Mouse (Mus musculus): ENCODE measurements around the gene Pomc.
"Not testable (repeated sequence)": the region's sequence is repeated elsewhere in the genome, so short reads cannot be mapped to it uniquely, and the experiment has no call there.

Gene Pomc

DNA sequence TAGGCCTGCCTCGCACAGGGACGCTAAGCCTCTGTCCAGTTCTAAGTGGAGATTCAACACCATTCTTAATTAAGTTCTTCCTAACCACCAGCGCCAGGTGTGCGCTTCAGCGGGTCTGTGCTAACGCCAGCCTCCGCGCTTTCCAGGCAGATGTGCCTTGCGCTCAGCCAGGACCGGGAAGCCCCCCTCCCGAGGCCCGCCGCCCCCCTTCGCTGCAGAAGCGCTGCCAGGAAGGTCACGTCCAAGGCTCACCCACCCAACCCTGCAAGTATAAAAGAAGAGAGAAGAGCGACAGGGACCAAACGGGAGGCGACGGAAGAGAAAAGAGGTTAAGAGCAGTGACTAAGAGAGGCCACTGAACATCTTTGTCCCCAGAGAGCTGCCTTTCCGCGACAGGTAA, at the start of gene Pomc:
Gene Pomc, plus strand, starts transcription at position 301 of the 400 bp plus-strand sequence.
- DNase-seq (ENCODE audit: low spot score in 2 of 2): no peak

DNA sequence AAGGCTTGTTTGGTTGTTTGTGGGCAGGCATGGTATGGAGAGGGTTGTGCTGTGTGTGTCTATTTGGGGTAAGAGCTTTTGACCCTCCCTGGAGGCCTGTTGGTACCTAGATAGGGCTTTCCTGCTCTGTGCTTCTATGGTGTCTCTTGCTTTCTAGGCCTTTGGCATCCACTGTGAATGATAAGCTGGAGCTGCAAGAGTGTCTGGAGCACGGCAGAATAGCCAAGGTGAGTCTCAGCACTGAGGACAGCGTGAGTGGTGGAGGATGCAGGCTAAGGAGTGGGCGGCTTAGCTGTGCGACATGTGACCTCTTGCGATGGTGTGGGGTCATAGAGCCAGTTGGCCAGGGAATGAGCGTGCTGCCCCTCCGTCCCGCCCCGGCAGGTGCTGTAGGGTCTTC, 49.3 kb upstream of the Pomc start:
- DNase-seq (ENCODE audit: low spot score in 2 of 2): no peak

DNA sequence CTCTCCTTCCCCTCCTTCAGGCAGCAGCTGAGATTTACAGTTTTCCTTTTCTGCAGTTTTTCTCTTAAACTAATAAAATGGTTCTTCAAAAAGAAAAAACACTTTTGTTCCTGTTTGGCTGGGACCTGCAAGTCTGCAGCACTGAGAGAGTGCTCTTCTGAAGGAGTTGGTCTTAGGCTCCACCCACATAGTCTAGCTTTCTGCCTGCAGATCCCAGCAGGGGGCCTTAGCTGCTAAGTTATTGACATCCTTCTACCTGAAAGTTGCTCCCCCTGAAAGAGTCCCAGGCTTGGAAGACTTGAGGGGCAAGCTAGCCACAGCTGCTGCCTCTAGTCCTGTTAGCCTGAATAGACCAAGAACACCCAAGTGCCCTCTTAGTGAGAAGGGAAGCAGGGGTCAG, 48.4 kb upstream of the Pomc start:
- DNase-seq (ENCODE audit: low spot score in 2 of 2): no peak

DNA sequence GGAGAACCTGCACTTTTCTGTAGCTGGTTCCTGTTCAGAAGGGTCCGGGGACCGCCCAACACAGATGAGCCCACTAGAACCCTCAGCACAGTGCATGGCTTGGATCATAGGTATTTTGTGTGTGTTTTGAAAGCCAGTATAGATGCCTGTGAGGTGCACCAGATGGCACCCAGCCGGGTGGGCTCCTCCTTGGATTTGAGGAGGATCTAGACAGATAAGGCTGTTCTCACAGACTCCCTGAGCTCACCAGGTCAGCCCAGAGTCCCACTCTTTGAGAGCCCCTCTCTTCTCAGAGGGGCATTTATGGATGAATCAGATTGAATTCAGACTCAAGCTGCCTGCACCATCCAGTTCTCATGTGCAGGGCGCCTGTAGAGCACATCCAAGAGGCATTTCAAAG, 47.7 kb upstream of the Pomc start:
- DNase-seq (ENCODE audit: low spot score in 2 of 2): no peak

DNA sequence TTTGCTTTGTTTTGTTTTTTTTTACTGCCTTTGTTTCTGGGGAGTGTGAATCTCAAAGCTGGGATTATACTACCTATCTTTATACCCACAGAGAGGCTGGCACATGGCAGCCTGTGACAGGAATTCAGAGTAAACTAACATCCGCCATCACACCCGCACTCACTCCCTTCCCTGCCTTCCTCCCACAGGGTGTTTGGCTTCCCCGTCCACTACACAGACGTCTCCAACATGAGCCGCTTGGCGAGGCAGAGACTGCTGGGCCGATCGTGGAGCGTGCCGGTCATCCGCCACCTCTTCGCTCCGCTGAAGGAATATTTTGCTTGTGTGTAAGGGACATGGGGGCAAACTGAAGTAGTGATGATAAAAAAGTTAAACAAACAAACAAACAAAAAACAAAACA, 47.3 kb upstream of the Pomc start:
- no peak for DNase-seq (ENCODE audit: low spot score in 2 of 2)

DNA sequence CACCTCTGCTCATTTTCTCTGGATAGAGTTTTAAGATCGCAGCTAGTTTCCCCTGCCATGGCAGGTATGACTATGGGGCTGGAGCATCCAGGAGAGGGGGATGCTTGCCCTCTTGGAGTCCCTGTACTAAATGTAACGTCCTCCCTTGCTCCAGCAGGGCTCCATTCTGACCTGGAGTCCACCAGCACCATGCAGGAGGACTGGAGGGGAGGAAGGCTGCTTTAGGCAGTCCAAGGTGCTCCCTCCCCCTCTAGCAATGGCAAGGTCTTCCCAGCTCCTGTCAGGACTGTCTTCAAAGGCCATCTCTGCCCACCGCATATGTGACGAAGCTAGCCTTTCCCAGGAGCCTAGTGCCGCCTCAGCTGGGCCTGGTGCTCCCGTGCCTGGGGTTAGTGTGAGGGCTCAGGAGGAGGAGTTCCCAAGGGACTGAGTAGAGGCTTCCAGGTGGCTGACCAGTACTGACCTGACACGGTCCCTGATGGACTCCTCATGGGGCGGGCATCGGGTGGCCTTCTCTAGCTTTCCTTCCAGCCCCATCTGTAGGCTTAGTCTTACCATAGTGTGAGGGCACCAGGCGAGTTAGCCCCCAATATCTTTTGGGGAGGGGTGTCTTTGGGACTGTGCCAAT, 44.2 kb upstream of the Pomc start:
- DNase-seq (ENCODE audit: low spot score in 2 of 2): no peak

DNA sequence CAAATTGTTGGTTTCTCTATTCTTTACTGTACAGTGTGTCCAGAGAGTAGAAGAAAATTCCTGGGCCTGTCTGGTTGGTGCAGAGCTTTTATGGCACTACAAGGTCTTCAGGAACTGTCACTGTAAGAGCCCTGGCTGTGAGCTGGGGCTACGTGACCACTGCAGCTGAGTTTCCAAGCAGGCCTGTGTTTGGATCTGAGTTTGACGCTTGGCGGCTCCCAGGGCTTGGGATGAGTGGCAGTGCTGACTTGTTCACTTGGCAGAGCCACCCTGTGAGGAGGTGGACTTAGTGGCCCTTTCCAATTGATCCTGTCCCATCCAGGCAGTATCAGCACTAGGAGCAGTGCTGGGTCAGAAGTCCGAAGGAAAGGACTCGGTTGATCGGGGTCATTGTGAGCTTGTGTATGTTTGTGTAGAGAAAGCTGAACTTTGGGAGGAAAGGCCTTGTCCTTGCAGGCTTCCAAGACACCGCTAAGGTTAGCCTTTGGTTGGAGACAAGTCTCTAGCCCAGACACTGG, 42.9 kb upstream of the Pomc start:
- DNase-seq (ENCODE audit: low spot score in 2 of 2): no peak

DNA sequence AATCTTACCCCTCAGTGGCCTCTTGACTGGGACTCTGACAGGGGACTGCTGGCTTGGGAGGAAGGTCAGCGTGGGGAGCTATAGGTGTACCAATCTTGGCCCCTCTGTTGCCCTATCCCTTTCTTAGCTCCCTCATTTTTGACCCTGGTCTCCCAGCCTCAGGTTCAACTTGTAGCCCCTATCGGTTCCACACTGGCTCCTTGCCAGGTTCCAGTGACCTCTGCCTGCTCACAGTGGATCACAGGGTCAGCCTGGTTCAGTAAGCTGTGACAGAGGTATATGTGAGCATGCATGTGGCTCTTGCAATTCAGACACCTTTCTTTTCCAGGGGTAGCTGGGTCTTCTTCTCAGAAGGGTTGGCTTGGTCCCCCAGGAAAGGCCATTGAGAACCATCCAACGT, 38.9 kb upstream of the Pomc start:
- DNase-seq (ENCODE audit: low spot score in 2 of 2): no peak

DNA sequence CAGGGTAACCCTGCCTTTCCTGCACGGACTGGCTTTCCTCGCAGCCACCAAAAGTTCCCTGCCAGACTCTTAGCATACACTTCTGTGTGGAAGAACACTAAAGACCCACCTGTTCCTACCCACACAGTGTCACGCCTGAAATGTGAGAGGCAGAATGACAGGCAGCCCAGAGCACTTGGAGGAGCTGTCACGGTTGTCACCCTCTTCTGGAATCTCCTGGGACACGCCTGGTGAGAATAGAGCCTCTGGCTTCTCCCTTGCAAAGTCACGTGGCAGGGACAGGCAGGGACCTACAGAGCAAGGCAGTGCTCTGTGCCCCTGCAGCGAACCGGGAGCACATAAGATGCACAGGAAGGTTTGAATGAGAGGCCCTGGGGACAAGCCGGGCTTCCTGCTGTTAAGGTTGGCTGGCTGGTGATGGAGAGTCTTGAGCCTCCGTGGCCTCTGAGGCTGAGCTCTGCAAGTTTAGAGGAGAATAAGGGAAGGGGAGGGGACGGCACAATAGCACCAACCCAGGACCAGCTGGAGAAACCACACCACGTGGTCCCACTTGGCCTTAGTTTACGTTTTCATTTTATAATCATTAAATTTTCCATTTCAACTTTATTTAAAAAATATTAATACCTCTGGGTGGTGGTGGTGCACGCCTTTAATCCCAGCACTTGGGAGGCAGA, 36.9 kb upstream of the Pomc start:
- no peak for DNase-seq (ENCODE audit: low spot score in 2 of 2)

DNA sequence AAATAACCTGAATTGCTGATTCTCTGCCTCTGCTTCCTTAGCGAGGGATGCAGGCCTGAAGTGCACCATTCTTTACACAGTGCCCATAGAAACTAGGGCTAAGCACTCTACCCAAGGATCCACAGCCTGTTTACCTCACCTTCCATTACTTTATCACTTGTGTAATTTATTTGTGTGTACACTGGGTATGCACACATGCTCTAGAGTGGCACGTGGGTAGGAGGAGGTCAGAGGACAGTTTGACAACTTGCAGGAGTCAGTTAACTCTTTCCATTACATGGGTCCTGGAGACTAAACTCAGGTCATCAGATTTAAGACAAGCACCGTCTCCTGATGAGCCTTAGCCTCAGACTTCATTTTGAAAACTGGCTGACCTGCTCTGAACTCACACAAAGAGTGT, 36.2 kb upstream of the Pomc start:
- DNase-seq (ENCODE audit: low spot score in 2 of 2): no peak

DNA sequence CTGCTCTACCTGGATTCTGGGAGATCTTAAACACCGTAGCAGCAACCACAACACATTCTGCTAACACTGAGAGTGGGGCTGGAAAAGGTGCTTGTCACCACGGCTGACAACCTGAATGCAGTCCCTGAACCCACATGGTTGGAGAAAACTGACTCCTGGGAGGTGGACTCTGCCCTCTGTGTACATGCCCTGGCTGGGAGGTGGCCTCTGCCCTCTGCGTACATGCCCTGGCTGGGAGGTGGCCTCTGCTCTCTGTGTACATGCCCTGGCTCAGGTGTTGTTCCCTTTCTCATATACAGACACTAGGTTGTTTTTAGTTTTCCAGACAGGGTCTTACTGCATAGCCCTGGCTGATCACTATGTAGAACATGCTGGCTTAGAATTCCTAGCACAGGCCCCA, 35.3 kb upstream of the Pomc start:
- no peak for DNase-seq (ENCODE audit: low spot score in 2 of 2)

DNA sequence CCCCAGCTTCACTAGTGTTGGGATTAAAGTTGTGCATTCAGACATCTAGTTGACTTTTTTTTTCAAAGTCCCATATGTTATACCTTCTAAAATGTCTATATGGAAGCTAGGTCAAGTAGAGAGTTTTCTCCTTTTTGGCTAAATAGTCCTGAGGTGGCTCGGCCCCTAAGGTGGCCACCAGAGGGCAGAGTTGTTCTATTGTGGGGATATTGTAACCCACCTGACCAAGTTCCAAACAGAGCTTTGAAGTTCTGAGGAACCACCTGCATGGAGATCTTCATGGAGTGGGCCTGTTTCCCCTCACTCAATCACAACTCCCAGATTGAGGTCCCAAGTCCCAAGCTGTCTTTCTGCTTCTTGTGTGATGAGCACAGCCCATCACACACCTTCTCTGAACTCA, 28.6 kb upstream of the Pomc start:
- DNase-seq (ENCODE audit: low spot score in 2 of 2): peak in 1 of 2 experiments; percentile 53

DNA sequence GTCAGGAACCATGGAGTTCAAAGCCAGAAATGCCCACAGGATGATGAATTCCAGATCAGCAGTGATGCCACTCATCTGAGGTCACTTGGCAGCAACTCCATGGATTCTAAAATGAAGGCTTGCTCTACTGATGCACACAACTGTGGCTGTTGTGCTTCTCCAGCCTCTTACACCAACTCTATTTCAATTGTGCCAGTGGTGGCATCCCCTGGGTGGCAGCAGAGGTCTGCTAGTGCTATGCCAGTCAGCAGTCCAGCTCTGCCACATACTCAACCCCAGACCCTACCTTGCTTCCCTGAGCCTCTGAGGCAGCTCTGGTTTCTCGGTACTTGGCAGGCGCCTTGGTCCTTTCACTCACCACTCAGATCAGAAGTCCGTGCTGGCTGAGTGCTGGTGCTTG, 25.9 kb upstream of the Pomc start:
- DNase-seq (ENCODE audit: low spot score in 2 of 2): no peak

DNA sequence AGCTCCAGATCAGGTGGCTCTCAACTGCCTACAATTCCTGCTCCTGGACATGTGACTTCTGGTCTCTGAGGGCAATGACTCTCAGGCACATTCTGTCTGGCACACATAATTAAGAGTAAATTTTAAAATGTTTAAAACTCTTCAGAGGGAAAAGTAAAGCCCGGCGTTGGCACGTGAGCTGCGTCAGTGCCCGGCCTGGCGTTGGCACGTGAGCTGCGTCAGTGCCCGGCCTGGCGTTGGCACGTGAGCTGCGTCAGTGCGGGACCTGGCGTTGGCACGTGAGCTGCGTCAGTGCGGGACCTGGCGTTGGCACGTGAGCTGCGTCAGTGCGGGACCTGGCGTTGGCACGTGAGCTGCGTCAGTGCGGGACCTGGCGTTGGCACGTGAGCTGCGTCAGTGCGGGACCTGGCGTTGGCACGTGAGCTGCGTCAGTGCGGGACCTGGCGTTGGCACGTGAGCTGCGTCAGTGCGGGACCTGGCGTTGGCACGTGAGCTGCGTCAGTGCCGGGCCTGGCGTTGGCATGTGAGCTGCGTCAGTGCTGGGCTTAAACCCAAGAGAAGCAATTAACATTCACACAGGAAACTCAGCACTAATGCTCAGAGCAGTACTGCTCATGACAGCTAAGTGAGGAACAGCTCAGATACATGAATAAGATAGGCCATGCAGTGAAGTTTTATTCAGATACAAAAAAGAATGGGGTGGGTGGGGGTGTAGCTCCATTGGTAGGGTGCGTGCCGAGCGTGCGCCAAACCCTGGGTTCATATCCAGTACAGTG, 24.5 kb upstream of the Pomc start:
- DNase-seq (ENCODE audit: low spot score in 2 of 2): not testable (repeated sequence)

DNA sequence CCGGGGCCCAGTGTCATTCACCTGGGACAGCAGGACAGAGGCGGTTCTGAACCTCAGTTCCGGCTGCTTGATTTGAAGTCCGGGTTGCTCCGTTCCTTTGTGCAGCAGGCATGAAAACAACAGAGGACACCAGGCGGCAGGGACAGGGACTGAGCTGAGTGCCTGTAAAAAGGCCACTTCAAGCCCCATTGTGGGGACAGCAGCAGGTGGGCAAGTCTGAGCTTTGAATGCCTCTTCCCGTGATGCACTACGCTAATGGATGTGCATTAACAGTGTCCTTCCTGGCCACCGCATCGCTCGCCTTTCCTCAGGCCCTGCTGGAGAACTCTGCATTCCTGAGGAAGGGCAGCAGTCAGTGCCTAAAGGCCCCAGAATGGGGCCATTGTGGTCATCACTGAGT, 12.7 kb upstream of the Pomc start:
- DNase-seq (ENCODE audit: low spot score in 2 of 2): no peak

DNA sequence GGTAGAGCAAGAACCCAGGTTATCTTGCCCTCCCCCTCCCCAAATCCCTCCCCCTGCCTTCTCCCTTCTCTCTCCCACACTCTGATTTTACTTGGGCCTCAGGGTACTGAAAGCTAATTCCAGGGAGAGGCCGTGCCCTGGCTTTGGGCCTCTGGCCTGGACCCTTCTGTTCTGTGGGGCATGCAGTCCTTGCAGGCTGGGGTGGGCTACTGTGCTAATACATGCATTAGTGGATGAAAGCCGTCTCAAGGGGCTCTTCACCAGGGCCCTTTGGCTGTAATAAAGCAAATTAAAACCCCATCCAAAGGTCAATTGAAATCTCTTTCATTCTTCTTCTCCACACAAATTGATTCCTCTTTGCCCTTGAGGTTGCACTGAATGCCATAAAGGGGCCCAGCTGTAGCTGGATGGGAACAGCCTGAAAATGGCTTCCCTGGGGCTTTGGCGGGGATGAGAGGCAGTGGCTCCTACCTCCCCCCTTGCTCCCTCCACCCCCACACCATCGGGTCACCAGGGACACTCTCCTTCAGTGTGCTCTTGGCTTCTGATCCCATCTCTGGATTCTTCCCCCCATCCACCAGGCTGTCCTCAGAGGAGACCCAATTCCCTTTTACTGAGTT, 10.2 kb upstream of the Pomc start:
- DNase-seq (ENCODE audit: low spot score in 2 of 2): no peak

DNA sequence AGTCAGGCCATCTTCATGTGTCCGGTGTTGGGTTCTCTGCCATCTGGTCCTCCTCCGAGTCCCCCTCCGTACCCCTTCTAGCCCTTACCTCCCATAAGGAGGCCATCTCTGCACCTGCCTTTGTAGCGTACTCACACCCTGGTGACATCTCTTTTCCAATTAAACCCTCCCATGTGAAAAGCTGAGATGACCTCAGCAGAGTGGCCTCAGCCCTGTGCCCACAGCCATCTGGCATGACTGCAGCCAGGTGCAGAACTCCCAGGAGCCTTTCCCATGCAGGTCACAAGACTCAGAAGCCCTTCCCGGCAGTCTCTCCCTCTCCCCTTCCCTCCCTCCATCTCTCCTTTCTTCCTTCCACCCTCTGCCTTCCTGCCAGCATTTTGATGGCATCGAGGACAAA, 7.2 kb upstream of the Pomc start:
- no peak for DNase-seq (ENCODE audit: low spot score in 2 of 2)

DNA sequence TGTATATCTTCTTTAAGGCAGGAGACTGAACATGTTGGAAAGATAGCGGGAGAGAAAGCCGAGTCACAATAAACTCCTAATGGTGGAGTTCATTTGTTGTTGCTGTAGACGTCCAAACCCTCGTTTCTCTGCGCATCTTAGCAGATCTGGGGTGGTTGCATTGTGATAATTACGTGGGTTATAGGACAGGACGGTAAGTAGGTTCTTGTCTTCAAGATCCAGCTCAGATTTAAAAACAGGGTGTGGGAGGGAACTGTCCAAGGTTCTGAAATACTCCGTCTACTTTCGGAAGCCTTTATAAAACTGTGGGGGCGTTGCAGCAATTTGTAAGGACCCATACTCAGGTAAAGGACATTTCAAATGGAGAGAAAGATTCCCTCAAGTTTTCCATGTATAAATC, 620 bp downstream of the Pomc start:
- no peak for DNase-seq (ENCODE audit: low spot score in 2 of 2)

DNA sequence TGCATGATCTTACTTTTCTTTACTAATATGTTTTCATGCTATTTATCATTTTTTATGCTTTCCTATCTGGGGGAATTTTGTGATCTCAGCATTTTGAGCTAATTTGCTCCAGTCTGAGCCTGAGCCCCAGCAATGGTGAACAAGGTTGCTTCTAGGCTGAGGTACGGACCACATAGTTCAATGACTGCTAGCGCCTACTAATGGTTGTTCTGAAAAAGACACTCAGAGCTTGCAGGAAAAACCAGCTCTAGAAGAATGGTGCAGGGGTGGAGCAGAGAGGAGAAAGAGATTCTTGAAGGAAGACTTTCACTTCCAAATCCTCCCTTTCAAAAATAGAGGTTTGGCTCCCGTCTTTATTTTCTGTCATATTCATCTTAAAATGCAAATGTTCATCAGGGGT, 1.6 kb downstream of the Pomc start:
- no peak for DNase-seq (ENCODE audit: low spot score in 2 of 2)

DNA sequence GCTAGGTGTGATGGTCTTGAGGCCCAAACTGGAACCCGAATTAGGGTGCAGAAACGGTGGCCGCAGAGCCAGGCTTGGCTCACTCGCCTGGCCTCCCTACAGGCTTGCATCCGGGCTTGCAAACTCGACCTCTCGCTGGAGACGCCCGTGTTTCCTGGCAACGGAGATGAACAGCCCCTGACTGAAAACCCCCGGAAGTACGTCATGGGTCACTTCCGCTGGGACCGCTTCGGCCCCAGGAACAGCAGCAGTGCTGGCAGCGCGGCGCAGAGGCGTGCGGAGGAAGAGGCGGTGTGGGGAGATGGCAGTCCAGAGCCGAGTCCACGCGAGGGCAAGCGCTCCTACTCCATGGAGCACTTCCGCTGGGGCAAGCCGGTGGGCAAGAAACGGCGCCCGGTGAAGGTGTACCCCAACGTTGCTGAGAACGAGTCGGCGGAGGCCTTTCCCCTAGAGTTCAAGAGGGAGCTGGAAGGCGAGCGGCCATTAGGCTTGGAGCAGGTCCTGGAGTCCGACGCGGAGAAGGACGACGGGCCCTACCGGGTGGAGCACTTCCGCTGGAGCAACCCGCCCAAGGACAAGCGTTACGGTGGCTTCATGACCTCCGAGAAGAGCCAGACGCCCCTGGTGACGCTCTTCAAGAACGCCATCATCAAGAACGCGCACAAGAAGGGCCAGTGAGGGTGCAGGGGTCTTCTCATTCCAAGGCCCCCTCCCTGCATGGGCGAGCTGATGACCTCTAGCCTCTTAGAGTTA, 5.2 kb downstream of the Pomc start:
- DNase-seq (ENCODE audit: low spot score in 2 of 2): peak; percentile 46 to 66

DNA sequence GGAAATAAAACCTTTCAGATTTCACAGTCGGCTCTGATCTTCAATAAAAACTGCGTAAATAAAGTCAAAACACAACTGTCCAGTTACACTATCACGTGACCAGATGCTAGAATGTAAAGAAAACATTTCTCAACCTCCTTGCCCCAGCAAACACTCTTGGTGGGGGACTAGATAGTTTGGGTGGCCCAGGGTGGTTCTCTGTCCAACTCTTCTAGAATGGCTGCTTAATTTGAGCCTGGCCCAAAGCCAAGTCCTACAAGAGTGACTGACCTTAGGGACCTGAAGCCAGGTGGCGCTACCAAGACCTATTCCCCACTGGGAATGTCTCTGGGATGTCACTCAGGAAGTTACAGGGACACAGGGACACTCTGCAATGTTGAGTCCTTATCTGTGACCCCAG, 5.8 kb downstream of the Pomc start:
- DNase-seq (ENCODE audit: low spot score in 2 of 2): no peak

DNA sequence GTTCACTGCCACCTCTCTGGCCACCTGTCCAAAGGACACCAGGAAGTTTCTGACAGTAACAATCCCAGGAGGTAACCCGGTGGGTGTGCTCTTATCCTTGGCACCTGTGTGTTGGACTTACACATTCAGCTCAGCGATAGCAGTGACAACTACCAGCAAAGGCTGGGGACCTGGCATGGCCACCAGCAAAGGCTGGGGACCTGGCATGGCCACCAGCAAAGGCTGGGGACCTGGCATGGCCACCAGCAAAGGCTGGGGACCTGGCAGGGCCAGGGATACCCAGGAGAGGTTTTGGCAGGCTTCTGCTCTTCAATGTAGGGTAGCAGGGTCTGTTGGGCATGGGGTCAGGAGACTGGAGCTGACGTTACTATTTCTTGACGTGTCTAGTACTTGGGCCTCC, 12.4 kb downstream of the Pomc start:
- DNase-seq (ENCODE audit: low spot score in 2 of 2): no peak
